Mouse (Mus musculus) liver, embryonic 14.5 days (tissue): ENCODE measurements at regions not wholly inside any gene's neighbourhood (a gene's known extent, or its start where the extent isn't known, plus 50 kb on each side); places are given as distances from the start of the nearest gene placed in this dataset.

Experiments
- CTCF ChIP-seq: IDR thresholded peaks from 2 replicates; pipeline ENCODE4 v1.5.1; 2016; ENCODE audit warnings: antibody characterized with exemption, low read depth, control low read depth
- EP300 ChIP-seq: IDR thresholded peaks from 2 replicates; pipeline ENCODE4 v1.6.1; 2016; ENCODE audit warnings: antibody characterized with exemption, low read depth

DNA sequence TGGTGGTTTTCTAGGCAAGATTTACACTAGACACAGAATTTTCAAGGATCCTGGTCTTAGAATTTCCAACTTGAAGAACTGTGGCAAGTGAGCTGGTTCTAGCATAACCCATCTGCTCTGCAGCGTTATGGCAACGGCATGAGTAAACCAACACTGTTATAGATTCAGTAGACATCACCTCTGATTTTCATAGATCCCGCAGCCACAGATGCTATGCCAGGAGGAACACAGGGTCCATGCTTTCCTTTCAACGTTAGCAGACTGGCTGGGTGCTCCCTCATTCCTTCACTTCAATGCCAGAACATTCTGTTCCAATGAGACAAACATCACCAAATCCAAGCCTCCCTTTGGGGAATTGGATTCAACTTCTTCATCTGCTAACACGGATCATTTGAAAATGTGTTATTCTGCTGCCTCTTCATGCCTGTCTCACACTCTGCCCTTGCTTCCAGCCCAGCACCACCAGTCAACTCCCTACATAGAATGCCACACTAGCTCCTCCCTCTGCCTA, 338.4 kb upstream of the Hs6st1 start:
- TF ChIP-seq CTCF (no peak), EP300 (no peak)
